Mouse (Mus musculus) kidney, postnatal 14 days (tissue): ENCODE data around the gene Hace1.

Experiments
- DNase-seq: peaks from one replicate; pipeline ENCODE4 v3.0.0; 2022; ENCODE audit warnings: mixed read lengths

Hace1 gene

DNA sequence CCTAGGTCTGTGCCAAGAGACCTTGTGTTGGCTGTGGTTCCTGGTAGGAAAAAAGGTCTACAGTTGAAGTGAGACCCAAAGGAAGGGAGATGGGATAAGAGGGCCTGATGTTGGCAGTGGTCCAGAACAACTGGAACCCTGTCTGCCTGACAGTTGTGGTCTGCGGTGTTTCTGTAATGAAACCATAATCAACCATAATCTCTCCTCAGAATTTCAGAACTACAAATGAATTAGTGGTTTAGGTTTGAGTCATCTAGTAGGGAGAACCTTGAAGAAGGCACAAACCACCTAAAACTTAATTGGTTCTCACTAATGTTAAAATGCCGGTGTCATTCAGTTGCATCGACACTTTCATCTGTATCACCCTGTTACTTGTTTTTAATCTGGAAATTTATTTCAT, 133.2 kb downstream of the Hace1 start:
- DNase-seq = no peak

DNA sequence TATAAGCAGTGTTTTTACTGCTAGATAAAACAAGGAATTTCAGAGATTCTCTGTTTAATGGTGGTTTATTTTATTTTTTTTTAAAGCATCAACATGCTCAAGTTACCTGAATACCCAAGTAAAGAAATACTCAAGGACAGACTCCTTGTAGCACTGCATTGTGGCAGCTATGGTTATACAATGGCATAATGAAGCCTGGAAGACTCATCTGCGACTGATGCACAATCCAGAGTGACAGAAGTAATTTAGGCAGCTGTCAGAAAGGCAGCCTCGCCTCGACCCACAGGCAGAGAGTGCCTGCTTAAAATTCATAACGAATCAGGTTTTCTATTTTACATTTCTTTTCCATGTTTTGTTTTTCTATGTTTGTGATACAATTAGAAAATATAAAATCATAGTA, 133.7 kb downstream of the Hace1 start:
- DNase-seq = no peak
